Comparison of ENCODE assay signal across 8 mouse cellular contexts in genomic region chr19:46572951-46573937, GRCm38 (mm10). TPM values are rescaled to one million over a fixed set of nuclear protein-coding genes. Genes with fewer than 3 reads are reported as not detected.
DNase-seq lines count a peak whose midpoint lies in the region; ATAC-seq lines count a peak whose summit lies in the region.

Gene Arl3 (minus strand): TSS chr19:46573198.
Gene Sfxn2 (plus strand): TSS chr19:46573365.

- peak; percentile 99 for DNase-seq in NIH3T3 (ENCODE audit: low read depth)
- peak; percentile 98 for DNase-seq in cerebellum, postnatal 10 days
- DNase-seq in frontal cortex, postnatal 10 days (ENCODE audit: low spot score in 2 of 2), result peak; percentile 92 to 93
- peak; percentile 91 to 95 for DNase-seq in layer of hippocampus, postnatal 14 days (ENCODE audit: low spot score in 2 of 2)
- DNase-seq in lung, postnatal 14 days, result peak; percentile 95
- peak; percentile 96 for DNase-seq in retina, adult 2 months (ENCODE audit: low read depth, low spot score)
- peak; percentile 91 to 95 for DNase-seq in thymus, postnatal 36 days

- peak within 1 kb of the TSS; percentile 69 for H3K4me2 ChIP-seq in hindbrain, embryonic 12.5 days (replicated peaks)

- under 1% methylated on average over 64 of the region's 67 CpGs for WGBS in hindbrain, embryonic 12.5 days

- ATAC-seq in hindbrain, embryonic 12.5 days (ENCODE audit: low FRiP score), result peak; percentile 97

- H3K27ac ChIP-seq in hindbrain, embryonic 12.5 days, result peak within 1 kb of the TSS; percentile 86

- H3K36me3 ChIP-seq in hindbrain, embryonic 12.5 days, result no peaks in the 10 kb centered on the region

- H3K9ac ChIP-seq in hindbrain, embryonic 12.5 days, result peak within 1 kb of the TSS; percentile 82

- no peaks in the 10 kb centered on the region for H3K27me3 ChIP-seq in hindbrain, embryonic 12.5 days

- peaks cover 15% of the 10 kb centered on the region for H3K4me1 ChIP-seq in hindbrain, embryonic 12.5 days

- H3K4me3 ChIP-seq in hindbrain, embryonic 12.5 days, result peak within 1 kb of the TSS; percentile 78

- H3K9me3 ChIP-seq in hindbrain, embryonic 12.5 days (replicated peaks), result no peaks in the 10 kb centered on the region

RNA-seq across cellular contexts. Expression of gene Arl3, which starts in this region (rescaled TPM):
- 190 and 196 TPM in 2 replicates for polyA plus RNA-seq in hindbrain, embryonic 12.5 days (2016; fragmentation: Nextera tagmentation; extraction: Ambion mirVana)
- total RNA-seq in layer of hippocampus, postnatal 14 days (2021), result 100 to 1,000 TPM; 111 to 121 TPM

RNA-seq across cellular contexts. Expression of gene Sfxn2, which starts in this region (rescaled TPM):
- polyA plus RNA-seq in hindbrain, embryonic 12.5 days (2016; fragmentation: Nextera tagmentation; extraction: Ambion mirVana), result 14.6 and 15.0 TPM in 2 replicates
- total RNA-seq in layer of hippocampus, postnatal 14 days (2021), result 1 to 10 TPM; 8.2 to 8.3 TPM

Comparison
In these comparisons a context has a peak if more than half of its experiments do, and no peak if none do; other contexts are left out.
1. Peak in every context shown above with its lines: DNase-seq, ATAC-seq, H3K4me3 ChIP-seq and H3K27ac ChIP-seq.